Mouse (Mus musculus): ENCODE results near the gene Stk38l.
A peak's percentile ranks its signal among the peaks of the same experiment; 100 is the strongest.
"Not testable (repeated sequence)": the region's sequence is repeated elsewhere in the genome, so short reads cannot be mapped to it uniquely, and the experiment has no call there.

Stk38l gene

GRCm38 (mm10) chr6:146770005-146770745 lies 45.4 kb downstream of the Stk38l start:
- no peak for DNase-seq (ENCODE audit: low spot score)

GRCm38 (mm10) chr6:146770808-146771207 lies 46.0 kb downstream of the Stk38l start:
- no peak for DNase-seq (ENCODE audit: low spot score)

- not testable (repeated sequence) for DNase-seq (ENCODE audit: low spot score)
Measured at GRCm38 (mm10) chr6:146775864-146776263, 51.1 kb downstream of the Stk38l start.

- peak; percentile 57 for DNase-seq (ENCODE audit: low spot score)
Measured at GRCm38 (mm10) chr6:146776610-146777389, 52.0 kb downstream of the Stk38l start.

GRCm38 (mm10) chr6:146778055-146778454 lies 53.3 kb downstream of the Stk38l start:
- DNase-seq (ENCODE audit: low spot score), result no peak

GRCm38 (mm10) chr6:146781566-146781965 lies 56.8 kb downstream of the Stk38l start:
- DNase-seq (ENCODE audit: low spot score), result no peak

- no peak for DNase-seq (ENCODE audit: low spot score)
Measured at GRCm38 (mm10) chr6:146793527-146793926, 68.7 kb downstream of the Stk38l start.

- DNase-seq (ENCODE audit: low spot score), result no peak
Measured at GRCm38 (mm10) chr6:146795166-146795923, 70.5 kb downstream of the Stk38l start.

- DNase-seq (ENCODE audit: low spot score), result peak; percentile 61
Measured at GRCm38 (mm10) chr6:146795924-146796545, 71.2 kb downstream of the Stk38l start, which contains the start of gene Arntl2. Arntl2 (plus strand) TSS chr6:146796055.

GRCm38 (mm10) chr6:146797446-146797845 lies 72.7 kb downstream of the Stk38l start:
- no peak for DNase-seq (ENCODE audit: low spot score)

- no peak for DNase-seq (ENCODE audit: low spot score)
Measured at GRCm38 (mm10) chr6:146809991-146810390, 85.2 kb downstream of the Stk38l start.

- no peak for DNase-seq (ENCODE audit: low spot score)
Measured at GRCm38 (mm10) chr6:146813007-146813406, 88.2 kb downstream of the Stk38l start.

GRCm38 (mm10) chr6:146820177-146820965 lies 95.6 kb downstream of the Stk38l start:
- no peak for DNase-seq (ENCODE audit: low spot score)

- no peak for DNase-seq (ENCODE audit: low spot score)
Measured at GRCm38 (mm10) chr6:146821958-146822357, 97.2 kb downstream of the Stk38l start.

- peak; percentile 80 for DNase-seq (ENCODE audit: low spot score)
Measured at GRCm38 (mm10) chr6:146824727-146825486, 100.1 kb downstream of the Stk38l start.

GRCm38 (mm10) chr6:146825487-146825773 lies 100.6 kb downstream of the Stk38l start:
- no peak for DNase-seq (ENCODE audit: low spot score)
